Mouse (Mus musculus) MEL (cell line): ENCODE results near the gene Rtca.

Source experiments
- CTCF ChIP-seq, 3 experiments: IDR thresholded peaks in 2 of 3; conservative IDR thresholded peaks in 1 of 3; 2 replicates each; pipeline ENCODE4 v1.5.1; 2011 to 2012; ENCODE audit warnings: low read length in 3 of 3, low read depth in 2 of 3, mild to moderate bottlenecking in 2 of 3, improper control_type of control experiment in 1 of 3, inconsistent platforms in 1 of 3, mixed read lengths in 1 of 3, moderate library complexity in 1 of 3; ENCODE audit not compliant: control insufficient read depth in 1 of 3, insufficient read depth in 1 of 3, poor library complexity in 1 of 3, severe bottlenecking in 1 of 3
- MXI1 ChIP-seq: IDR thresholded peaks from 2 replicates; pipeline ENCODE4 v1.6.1; 2011; ENCODE audit warnings: mild to moderate bottlenecking, low read depth, low read length, improper control_type of control experiment

GRCm38 (mm10) chr3:116483271-116483670 is 24.7 kb downstream of the Rtca start:
- TF ChIP-seq MXI1 (no peak), CTCF (IDR thresholded peaks at IDR 0.05 in 2 of 3, conservative IDR thresholded peaks at IDR 0.05 in 1 of 3; ENCODE audit: control insufficient read depth in 1 of 3, insufficient read depth in 1 of 3, low read depth in 2 of 3, low read length in 3 of 3, poor library complexity in 1 of 3, severe bottlenecking in 1 of 3) (no peak)
